Mouse (Mus musculus) kidney, embryonic 14.5 days (tissue): ENCODE data around the gene Gimap7. TPM values are rescaled to one million over a fixed set of nuclear protein-coding genes. Genes with fewer than 3 reads are reported as not detected.

Experiments used
- ATAC-seq: fragments of 200-750 bp; cut with Nextera tagmentation; 2 replicates; pipeline ENCODE4 v1.8.0; 2017; ENCODE audit warnings: moderate number of reproducible peaks, mild to moderate bottlenecking, moderate TSS enrichment, moderate library complexity; ENCODE audit not compliant: low FRiP score, low TSS enrichment
- H3K27ac ChIP-seq: fragments of 300-500 bp; sonication (generic); 2 replicates; pipeline ENCODE4 v1.5.1; 2014; ENCODE audit warnings: low read depth, mild to moderate bottlenecking, low read length, moderate library complexity, mixed read lengths
- H3K27me3 ChIP-seq: fragments of 300-500 bp; sonication (generic); 2 replicates; pipeline ENCODE4 v1.6.1; 2014; ENCODE audit warnings: mild to moderate bottlenecking, low read length; ENCODE audit not compliant: control insufficient read depth, insufficient read depth
- H3K36me3 ChIP-seq: fragments of 300-500 bp; sonication (generic); 2 replicates; pipeline ENCODE4 v1.6.1; 2014; ENCODE audit warnings: low read length, mixed read lengths; ENCODE audit not compliant: control insufficient read depth, insufficient read depth
- H3K4me1 ChIP-seq: fragments of 300-500 bp; sonication (generic); 2 replicates; pipeline ENCODE4 v1.6.1; 2014; ENCODE audit warnings: low read length, mixed read lengths; ENCODE audit not compliant: control insufficient read depth, insufficient read depth
- H3K4me2 ChIP-seq: fragments of 300-500 bp; sonication (generic); replicated peaks from 2 replicates; pipeline ENCODE4 v1.6.1; 2014; ENCODE audit warnings: low read depth, mild to moderate bottlenecking, low read length
- H3K4me3 ChIP-seq: fragments of 300-500 bp; sonication (generic); 2 replicates; pipeline ENCODE4 v1.5.1; 2014; ENCODE audit warnings: mild to moderate bottlenecking, low read length
- H3K9ac ChIP-seq: fragments of 300-500 bp; sonication (generic); 2 replicates; pipeline ENCODE4 v1.6.1; 2014; ENCODE audit warnings: low read depth, mild to moderate bottlenecking, low read length, moderate library complexity
- H3K9me3 ChIP-seq: fragments of 300-500 bp; sonication (generic); 2 replicates; pipeline ENCODE4 v1.6.1; 2016; ENCODE audit warnings: low read length; ENCODE audit not compliant: control insufficient read depth
- WGBS: fragments of 180-500 bp; shearing (Covaris S2); extraction: QIAGEN DNeasy Blood & Tissue Kit; methylation state at CpG from one replicate; pipeline ENCODE4 v1.1.7; 2014; 5-methylcytosine and 5-hydroxymethylcytosine counted together
- polyA plus RNA-seq: library from polyadenylated mRNA; unstranded; fragments of >200 nt; fragmentation: Nextera tagmentation; extraction: Ambion mirVana; gene quantifications from 2 replicates; pipeline ENCODE4 v1.2.1, GENCODE M21; 2014

Gene Gimap7
- polyA plus RNA-seq, 1 experiment from 2014 or later: not detected

DNA sequence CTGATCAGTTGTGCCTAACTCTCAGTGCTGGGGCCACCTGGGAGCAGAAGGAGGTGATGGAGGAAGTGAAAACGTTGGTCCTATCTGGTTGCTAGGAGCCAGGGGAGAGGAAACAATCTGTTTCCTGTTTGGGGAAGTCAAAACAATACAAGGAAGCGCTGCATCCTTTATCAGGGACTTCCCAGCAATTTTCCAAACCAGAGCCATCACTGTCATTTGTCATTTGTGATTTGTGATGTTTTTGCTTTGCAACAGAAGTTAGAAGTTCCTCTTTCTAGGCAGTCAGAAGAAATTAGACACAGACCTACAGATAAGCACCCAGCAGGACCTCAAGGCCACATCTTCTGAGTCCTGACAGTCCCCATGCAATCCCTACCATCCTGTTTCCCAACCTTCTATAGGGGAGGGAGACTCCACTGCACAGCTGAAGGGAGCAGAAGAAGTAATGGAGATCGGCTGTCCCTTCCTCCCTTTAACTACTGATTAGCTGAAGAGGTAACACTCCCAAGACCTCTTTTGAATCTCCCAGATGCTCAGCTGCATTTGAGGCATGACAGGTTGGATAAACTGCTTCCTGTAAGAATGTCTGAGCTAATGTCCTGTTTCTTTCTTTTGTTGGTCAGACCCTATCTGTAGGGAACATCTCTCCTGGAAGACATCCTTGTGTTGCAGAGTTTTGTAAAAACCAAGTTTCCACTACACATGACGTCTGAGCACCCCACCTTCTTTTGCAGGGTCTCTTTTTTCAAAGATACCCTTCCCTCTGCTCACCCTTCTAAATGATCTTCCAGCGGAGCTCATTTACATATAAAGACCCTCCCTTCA is 18.0 kb upstream of the Gimap7 start:
- Histone ChIP-seq H3K9me3 (no peaks in the 10 kb centered on the region), H3K4me3 (no peak overlapping the region), H3K27me3 (no peaks in the 10 kb centered on the region), H3K36me3 (no peaks in the 10 kb centered on the region), H3K4me2 (no peak overlapping the region), H3K9ac (no peak overlapping the region), H3K27ac (peak overlapping the region; percentile 38; the same call in 1 of the 2 replicates), H3K4me1 (no peaks in the 10 kb centered on the region)
- peak; percentile 57; the same call in 1 of the 2 replicates for ATAC-seq
- WGBS: 55% methylated on average over 5 of the region's 5 CpGs

GRCm38 (mm10) chr6:48702146-48702545 is 16.3 kb upstream of the Gimap7 start:
- H3K4me2 ChIP-seq: no peak overlapping the region
- H3K4me3 ChIP-seq: no peak overlapping the region
- H3K27me3 ChIP-seq: no peaks in the 10 kb centered on the region
- H3K36me3 ChIP-seq: no peaks in the 10 kb centered on the region
- no peaks in the 10 kb centered on the region for H3K9me3 ChIP-seq
- no peak overlapping the region for H3K27ac ChIP-seq
- no peaks in the 10 kb centered on the region for H3K4me1 ChIP-seq
- no peak overlapping the region for H3K9ac ChIP-seq
- no peak for ATAC-seq
- 81% methylated on average over 7 of the region's 7 CpGs for WGBS

DNA sequence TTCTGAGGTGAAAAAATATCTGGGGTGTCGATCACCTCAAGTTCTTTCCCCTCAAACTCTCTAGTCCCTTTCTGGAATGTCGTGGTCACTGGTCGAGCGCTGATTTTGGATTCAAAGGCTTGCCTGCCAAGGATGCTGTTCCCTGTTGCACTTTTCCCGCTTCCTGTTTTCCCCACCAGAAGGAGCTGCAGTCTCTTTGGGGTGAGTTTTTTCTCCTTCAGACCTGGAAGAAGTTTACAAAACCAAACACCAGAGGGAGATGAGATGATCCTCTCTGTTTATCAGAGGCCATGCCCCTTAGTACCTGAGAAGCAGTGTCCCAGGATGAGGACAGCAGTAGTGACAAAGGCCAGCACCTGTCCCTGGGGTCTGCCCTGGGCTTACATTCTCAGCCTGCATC is 15.8 kb upstream of the Gimap7 start:
- no peak overlapping the region for H3K4me3 ChIP-seq
- no peak for ATAC-seq
- no peaks in the 10 kb centered on the region for H3K36me3 ChIP-seq
- no peaks in the 10 kb centered on the region for H3K4me1 ChIP-seq
- H3K27ac ChIP-seq: no peak overlapping the region
- H3K9me3 ChIP-seq: no peaks in the 10 kb centered on the region
- no peak overlapping the region for H3K4me2 ChIP-seq
- H3K27me3 ChIP-seq: no peaks in the 10 kb centered on the region
- H3K9ac ChIP-seq: no peak overlapping the region
- 72% methylated on average over 5 of the region's 5 CpGs for WGBS

- Histone ChIP-seq H3K4me1 (no peaks in the 10 kb centered on the region), H3K27ac (no peak overlapping the region), H3K9ac (no peak overlapping the region), H3K4me2 (no peak overlapping the region), H3K4me3 (no peak overlapping the region), H3K9me3 (no peaks in the 10 kb centered on the region), H3K36me3 (no peaks in the 10 kb centered on the region), H3K27me3 (no peaks in the 10 kb centered on the region)
- ATAC-seq: no peak
These were observed 14.3 kb upstream of the Gimap7 start for GRCm38 (mm10) chr6:48704146-48704545.

GRCm38 (mm10) chr6:48706130-48706529 is 12.3 kb upstream of the Gimap7 start:
- H3K4me2 ChIP-seq: peak overlapping the region; percentile 17; the same call in 1 of the 2 replicates
- H3K36me3 ChIP-seq: no peaks in the 10 kb centered on the region
- H3K9ac ChIP-seq: no peak overlapping the region
- H3K4me1 ChIP-seq: no peaks in the 10 kb centered on the region
- peak overlapping the region; percentile 6; the same call in 1 of the 2 replicates for H3K4me3 ChIP-seq
- no peaks in the 10 kb centered on the region for H3K9me3 ChIP-seq
- ATAC-seq: no peak
- no peaks in the 10 kb centered on the region for H3K27me3 ChIP-seq
- 63% methylated on average over 3 of the region's 3 CpGs for WGBS
- H3K27ac ChIP-seq: 0 out of 2 replicates have a peak overlapping the region, but pooled peaks have one; percentile 1

- Histone ChIP-seq H3K4me1 (no peaks in the 10 kb centered on the region), H3K27ac (no peak overlapping the region), H3K27me3 (no peaks in the 10 kb centered on the region), H3K9me3 (no peaks in the 10 kb centered on the region), H3K4me3 (no peak overlapping the region), H3K4me2 (no peak overlapping the region), H3K36me3 (no peaks in the 10 kb centered on the region), H3K9ac (no peak overlapping the region)
- WGBS: 88% methylated on average over 4 of the region's 4 CpGs
- ATAC-seq: no peak
These were observed 1.9 kb downstream of the Gimap7 start for GRCm38 (mm10) chr6:48720326-48720725.

DNA sequence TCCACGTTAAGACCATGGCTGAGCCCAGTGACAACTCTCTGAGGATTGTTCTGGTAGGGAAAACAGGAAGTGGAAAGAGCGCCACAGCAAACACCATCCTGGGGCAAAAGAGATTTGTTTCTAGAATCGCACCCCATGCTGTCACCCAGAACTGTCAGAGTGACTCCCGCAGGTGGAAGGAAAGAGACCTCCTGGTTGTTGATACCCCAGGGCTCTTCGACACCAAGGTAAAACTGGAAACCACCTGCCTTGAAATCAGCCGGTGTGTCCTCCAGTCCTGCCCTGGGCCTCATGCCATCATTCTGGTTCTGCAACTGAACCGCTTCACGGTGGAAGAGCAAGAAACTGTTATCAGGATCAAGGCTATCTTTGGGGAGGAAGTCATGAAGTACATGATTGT is 5.0 kb downstream of the Gimap7 start:
- H3K4me3 ChIP-seq: no peak overlapping the region
- H3K36me3 ChIP-seq: no peaks in the 10 kb centered on the region
- no peak overlapping the region for H3K27ac ChIP-seq
- no peaks in the 10 kb centered on the region for H3K27me3 ChIP-seq
- H3K9me3 ChIP-seq: no peaks in the 10 kb centered on the region
- H3K9ac ChIP-seq: no peak overlapping the region
- WGBS: 76% methylated on average over 8 of the region's 8 CpGs
- H3K4me2 ChIP-seq: no peak overlapping the region
- H3K4me1 ChIP-seq: no peaks in the 10 kb centered on the region
- ATAC-seq: no peak

GRCm38 (mm10) chr6:48725476-48725875 is 7.1 kb downstream of the Gimap7 start:
- Histone ChIP-seq H3K4me1 (no peaks in the 10 kb centered on the region), H3K27me3 (no peaks in the 10 kb centered on the region), H3K9me3 (no peaks in the 10 kb centered on the region), H3K9ac (no peak overlapping the region), H3K4me3 (no peak overlapping the region), H3K36me3 (no peaks in the 10 kb centered on the region), H3K27ac (0 out of 2 replicates have a peak overlapping the region, but pooled peaks have one; percentile 20), H3K4me2 (no peak overlapping the region)
- WGBS: 0% methylated on average over 1 of the region's 1 CpGs
- ATAC-seq: peak; percentile 73

GRCm38 (mm10) chr6:48727761-48728160 is 9.3 kb downstream of the Gimap7 start:
- H3K9ac ChIP-seq: no peak overlapping the region
- 88% methylated on average over 5 of the region's 5 CpGs for WGBS
- no peaks in the 10 kb centered on the region for H3K27me3 ChIP-seq

More at GRCm38 (mm10) chr6:48727761-48728160, 9.3 kb downstream of the Gimap7 start:
- H3K27ac ChIP-seq: no peak overlapping the region
- ATAC-seq: no peak
- H3K4me3 ChIP-seq: no peak overlapping the region
- H3K9me3 ChIP-seq: no peaks in the 10 kb centered on the region
- H3K36me3 ChIP-seq: no peaks in the 10 kb centered on the region
- H3K4me2 ChIP-seq: no peak overlapping the region
- no peaks in the 10 kb centered on the region for H3K4me1 ChIP-seq
